Mouse (Mus musculus): ENCODE results near the gene Gm45062.

DNA sequence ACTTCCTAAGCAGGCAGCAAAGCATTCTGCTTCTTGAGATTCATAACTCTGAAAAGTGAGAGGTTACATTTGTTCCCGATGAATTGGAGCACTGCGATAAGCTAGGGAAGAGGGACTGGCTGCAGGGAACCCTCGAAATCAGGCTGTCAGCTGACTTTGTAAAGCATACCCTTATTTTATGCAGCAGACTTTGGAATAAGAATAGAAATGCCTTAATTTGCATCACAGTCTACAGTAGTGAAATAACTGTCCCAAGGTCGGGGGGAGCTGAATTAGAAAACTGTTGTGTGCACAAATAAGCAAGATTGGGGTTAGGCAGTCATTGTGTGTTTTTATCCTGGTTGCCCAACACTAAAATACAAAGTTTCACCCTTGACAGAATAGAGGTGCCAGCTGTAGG is 94.2 kb downstream of the Gm45062 start:
- no peak for TF ChIP-seq CTCF (conservative IDR thresholded peaks at IDR 0.05; ENCODE audit: insufficient read depth, insufficient read length, low read depth, low read length)
- no peak for TF ChIP-seq POLR2A (IDR thresholded peaks at IDR 0.05; ENCODE audit: low read depth, low read length)
